Mouse (Mus musculus) small intestine, adult 2 months (tissue): ENCODE data around the gene Wsb2.

Experiments used
- CTCF ChIP-seq: fragments of 200-500 bp; IDR thresholded peaks from 2 replicates; pipeline ENCODE4 v1.5.1; 2012; ENCODE audit warnings: low read depth, mild to moderate bottlenecking, control low read depth, inconsistent platforms, low read length, moderate library complexity, mixed read lengths; ENCODE audit not compliant: insufficient replicate concordance, insufficient read length; ENCODE audit errors: extremely low read depth
- POLR2A ChIP-seq: fragments of 200-500 bp; IDR thresholded peaks from 2 replicates; pipeline ENCODE4 v1.6.1; 2012; ENCODE audit warnings: low read depth, mild to moderate bottlenecking, control low read depth, inconsistent platforms, low read length, moderate library complexity

DNA sequence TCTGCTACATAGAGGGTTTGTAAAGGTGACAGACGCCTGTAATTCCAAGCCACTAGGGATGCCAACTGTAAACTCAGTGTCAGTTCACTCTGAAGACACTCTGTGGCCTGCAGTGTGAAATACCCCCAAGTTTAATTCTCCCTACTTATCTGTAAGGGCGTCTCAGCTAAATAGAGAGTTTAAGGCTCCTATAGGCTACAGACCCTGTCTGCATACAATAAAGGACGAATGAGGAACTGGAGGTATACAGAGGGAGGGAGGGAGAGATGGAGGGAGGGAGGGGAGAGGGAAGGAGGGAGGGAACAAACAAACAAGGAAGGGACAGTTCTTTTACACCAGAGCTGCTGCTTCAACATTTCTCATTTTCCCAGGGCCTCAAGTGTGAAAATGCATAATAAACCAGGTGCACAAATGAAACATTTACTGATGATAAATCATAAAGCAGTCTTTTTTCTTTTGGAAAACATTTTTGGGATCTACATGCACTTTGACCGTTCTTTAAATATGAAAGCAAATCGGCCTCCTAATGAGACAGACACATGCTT is 11.6 kb upstream of the Wsb2 start:
- TF ChIP-seq POLR2A (no peak), CTCF (no peak)
